Mouse (Mus musculus): ENCODE results near the gene Olfr78.

GRCm38 (mm10) chr7:102733793-102734192 lies 25.5 kb downstream of the Olfr78 start:
- TF ChIP-seq CTCF (IDR thresholded peaks at IDR 0.05; ENCODE audit: low read depth, low read length), result no peak
- TF ChIP-seq GATA1 (IDR thresholded peaks at IDR 0.05; ENCODE audit: borderline replicate concordance, low read length), result no peak
